Mouse (Mus musculus) cortical plate, adult 2 months (tissue): ENCODE results near the gene Cdh15. TPM values are rescaled to one million over a fixed set of nuclear protein-coding genes. Genes with fewer than 3 reads are reported as not detected.

ENCODE experiments used
- H3K27ac ChIP-seq: fragments of 200-500 bp; 2 replicates; pipeline ENCODE4 v1.5.1; 2012; ENCODE audit warnings: low read length, control low read depth, inconsistent platforms; ENCODE audit not compliant: insufficient read depth
- H3K4me1 ChIP-seq: fragments of 200-500 bp; 2 replicates; pipeline ENCODE4 v1.6.1; 2011; ENCODE audit warnings: low read length; ENCODE audit not compliant: control insufficient read depth, insufficient read depth
- H3K4me3 ChIP-seq: fragments of 200-500 bp; 2 replicates; pipeline ENCODE4 v1.5.1; 2011; ENCODE audit warnings: mild to moderate bottlenecking, low read length, control low read depth; ENCODE audit not compliant: insufficient read depth
- CTCF ChIP-seq: fragments of 200-500 bp; IDR thresholded peaks from 2 replicates; pipeline ENCODE4 v1.5.1; 2011; ENCODE audit warnings: mild to moderate bottlenecking, control low read depth, low read length; ENCODE audit not compliant: insufficient read depth; ENCODE audit errors: extremely low read depth
- POLR2A ChIP-seq: fragments of 200-500 bp; IDR thresholded peaks from 2 replicates; pipeline ENCODE4 v1.6.1; 2011; ENCODE audit warnings: mild to moderate bottlenecking, low read length, control low read depth; ENCODE audit not compliant: insufficient read depth; ENCODE audit errors: extremely low read depth
- polyA plus RNA-seq: library from polyadenylated mRNA; depleted of rRNA; stranded (reverse); fragments of >200 nt; gene quantifications from 2 replicates; pipeline ENCODE4 v1.2.3, GENCODE M21; 2012; rRNA removed

Cdh15 gene
- polyA plus RNA-seq, 1 experiment, result 1.1 TPM

DNA sequence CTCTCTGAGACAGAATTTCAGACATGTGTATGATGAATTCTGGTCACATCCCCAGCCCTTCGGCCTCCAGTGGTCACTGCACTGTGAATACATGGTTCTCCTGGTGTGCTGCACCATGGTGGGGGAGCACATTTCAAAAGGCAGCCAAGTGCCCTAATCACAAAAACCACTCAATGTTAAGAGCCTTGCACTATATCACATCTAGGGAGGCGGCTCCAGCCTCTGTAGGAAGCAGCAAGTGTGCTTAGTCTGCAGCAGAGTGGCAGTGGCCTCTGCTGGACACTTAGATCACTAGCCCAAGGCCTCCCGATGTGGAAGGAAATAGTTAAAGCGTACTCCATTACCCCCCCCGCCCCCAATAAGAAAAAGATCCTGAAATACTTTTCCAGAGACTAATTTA lies 51.3 kb downstream of the Cdh15 start:
- peaks cover 12% of the 10 kb centered on the region for H3K4me1 ChIP-seq
- H3K4me3 ChIP-seq, result no peak overlapping the region
- H3K27ac ChIP-seq, result no peak overlapping the region
- TF ChIP-seq POLR2A (no peak), CTCF (no peak)

DNA sequence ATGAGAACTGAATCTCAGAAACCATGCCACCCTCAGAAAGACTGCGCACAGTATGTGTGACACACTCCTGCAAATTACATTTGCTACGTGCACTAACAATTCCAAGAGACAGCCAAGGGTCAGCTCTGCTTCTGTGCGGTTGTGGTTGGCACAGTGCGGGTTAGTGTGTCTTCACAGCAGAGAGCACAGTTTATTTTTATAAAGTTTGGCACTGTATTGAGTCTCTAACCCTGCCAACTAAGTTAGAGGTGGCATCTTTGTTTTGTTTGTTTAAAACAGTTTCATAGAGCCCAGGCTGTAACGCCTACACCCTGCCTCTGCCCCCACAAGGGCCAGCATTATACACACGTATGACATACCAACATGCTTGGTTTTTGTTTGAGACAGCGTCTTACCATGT lies 53.7 kb downstream of the Cdh15 start:
- TF ChIP-seq POLR2A (no peak), CTCF (no peak)
- Histone ChIP-seq H3K27ac (no peak overlapping the region), H3K4me1 (peaks cover 18% of the 10 kb centered on the region), H3K4me3 (no peak overlapping the region)

DNA sequence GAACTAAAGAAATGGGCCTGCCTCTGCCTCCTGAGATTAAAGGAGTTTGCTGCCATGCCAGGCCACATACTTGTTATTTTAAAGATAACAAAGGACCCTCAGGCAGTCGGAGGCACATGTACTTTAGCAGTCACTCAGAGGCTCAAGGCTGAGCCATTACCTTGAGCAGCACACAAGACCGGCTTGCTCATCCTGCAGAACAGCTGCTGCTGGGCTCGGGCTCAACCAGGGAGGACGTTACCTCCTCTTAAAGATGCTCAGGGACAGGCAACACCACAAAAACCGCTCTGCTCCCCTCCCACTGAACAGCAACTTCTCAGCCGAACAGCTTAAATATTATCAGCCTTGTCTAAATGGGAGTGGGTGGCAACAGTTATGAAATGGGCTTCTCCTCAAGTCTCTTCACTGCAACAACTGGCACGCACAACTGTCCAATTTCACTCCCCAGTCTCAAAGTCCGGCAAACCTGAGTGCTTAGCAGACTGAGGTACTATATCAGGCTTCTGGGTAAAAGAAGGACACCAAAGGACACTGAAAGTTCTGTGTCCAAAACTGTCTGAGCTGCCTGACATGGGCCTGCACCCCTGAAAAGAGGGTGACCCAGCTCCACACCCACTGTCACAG lies 54.2 kb downstream of the Cdh15 start:
- Histone ChIP-seq H3K27ac (no peak overlapping the region), H3K4me1 (peaks cover 18% of the 10 kb centered on the region), H3K4me3 (no peak overlapping the region)
- TF ChIP-seq POLR2A (no peak), CTCF (no peak)

GRCm38 (mm10) chr8:122902581-122902980 lies 54.8 kb downstream of the Cdh15 start:
- H3K4me1 ChIP-seq, result peaks cover 18% of the 10 kb centered on the region
- no peak overlapping the region for H3K27ac ChIP-seq
- TF ChIP-seq POLR2A (no peak), CTCF (no peak)
- H3K4me3 ChIP-seq, result no peak overlapping the region

DNA sequence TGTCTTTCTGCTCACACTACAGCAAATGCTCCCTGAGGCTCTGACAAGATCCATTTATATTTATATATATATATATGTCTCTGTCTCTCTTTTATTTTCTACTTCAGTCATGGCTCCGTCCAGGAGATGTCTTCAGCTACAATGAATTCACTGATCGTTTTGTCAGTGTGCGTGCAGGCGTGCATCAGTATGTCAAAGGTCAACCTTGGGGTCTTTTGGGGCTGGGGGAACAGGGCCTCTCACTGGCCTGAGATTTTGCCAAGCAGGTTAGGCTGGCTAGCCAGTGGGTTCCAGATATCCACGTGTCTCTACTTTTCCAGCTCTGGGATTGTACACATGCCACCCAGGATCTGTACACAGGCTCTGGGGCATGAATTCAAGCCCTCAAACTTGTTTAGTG lies 55.2 kb downstream of the Cdh15 start:
- no peak for TF ChIP-seq POLR2A
- TF ChIP-seq CTCF, result no peak
- Histone ChIP-seq H3K4me3 (no peak overlapping the region), H3K4me1 (peaks cover 18% of the 10 kb centered on the region), H3K27ac (no peak overlapping the region)

- peaks cover 18% of the 10 kb centered on the region for H3K4me1 ChIP-seq
- no peak for TF ChIP-seq POLR2A
- TF ChIP-seq CTCF, result no peak
- H3K4me3 ChIP-seq, result no peak overlapping the region
- H3K27ac ChIP-seq, result no peak overlapping the region
These were observed 56.7 kb downstream of the Cdh15 start for GRCm38 (mm10) chr8:122904496-122904895.

- Histone ChIP-seq H3K4me1 (peaks cover 18% of the 10 kb centered on the region), H3K27ac (no peak overlapping the region), H3K4me3 (no peak overlapping the region)
- TF ChIP-seq POLR2A (no peak), CTCF (no peak)
These were observed 57.6 kb downstream of the Cdh15 start for GRCm38 (mm10) chr8:122905346-122905745.

DNA sequence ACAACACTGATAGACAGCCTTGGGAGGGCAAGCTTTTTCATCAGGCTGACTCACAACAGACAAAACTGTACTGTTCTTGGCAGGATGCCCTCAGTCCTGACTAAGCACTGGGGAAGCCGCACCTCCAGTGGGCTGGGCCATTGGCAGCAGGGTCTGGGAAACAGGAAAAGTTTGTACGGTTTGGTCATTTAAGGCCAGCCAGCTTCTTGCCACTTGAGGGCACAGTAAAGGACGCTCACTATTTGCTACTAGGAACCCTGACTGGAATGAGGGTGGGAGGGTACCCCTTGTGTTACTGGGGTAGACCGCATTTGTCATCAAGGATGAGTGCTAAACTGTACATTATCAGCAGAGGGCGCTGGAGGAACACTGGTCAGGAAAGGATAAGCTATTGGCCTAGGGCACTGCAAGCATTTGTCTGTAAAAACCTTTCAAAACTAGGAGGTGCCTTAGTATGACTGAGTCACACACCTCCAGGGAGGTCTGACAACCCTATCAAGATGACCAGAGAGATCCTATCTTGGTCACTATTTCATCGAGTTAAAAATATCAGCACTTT lies 58.8 kb downstream of the Cdh15 start:
- peaks cover 12% of the 10 kb centered on the region for H3K4me1 ChIP-seq
- TF ChIP-seq CTCF (peak; percentile 93), POLR2A (no peak)
- no peak overlapping the region for H3K4me3 ChIP-seq
- H3K27ac ChIP-seq, result peak overlapping the region; percentile 31

GRCm38 (mm10) chr8:122912150-122912549 lies 64.4 kb downstream of the Cdh15 start:
- Histone ChIP-seq H3K27ac (no peak overlapping the region), H3K4me1 (peaks cover 5% of the 10 kb centered on the region), H3K4me3 (no peak overlapping the region)
- TF ChIP-seq CTCF, result no peak
- TF ChIP-seq POLR2A, result no peak

DNA sequence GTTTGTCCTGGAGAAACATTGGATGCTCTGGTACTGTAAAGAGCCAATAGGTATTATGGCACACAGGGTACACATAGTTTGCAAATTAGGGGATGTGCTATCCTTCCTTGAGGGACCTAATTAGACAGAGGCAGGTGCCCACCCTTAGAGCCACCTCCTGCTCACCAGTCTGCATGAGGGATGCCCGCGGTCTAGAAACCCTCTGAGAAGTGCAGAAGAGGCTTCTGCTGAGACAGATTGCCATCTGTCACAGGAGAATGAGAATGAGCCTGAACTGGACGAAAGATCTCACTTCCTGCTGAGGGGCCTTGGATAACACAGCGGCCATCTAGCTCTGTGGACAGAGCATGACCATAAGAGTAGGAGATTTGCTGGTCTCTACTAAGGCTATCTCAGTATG lies 65.1 kb downstream of the Cdh15 start:
- Histone ChIP-seq H3K4me1 (peaks cover 9% of the 10 kb centered on the region), H3K27ac (no peak overlapping the region), H3K4me3 (no peak overlapping the region)
- no peak for TF ChIP-seq POLR2A
- no peak for TF ChIP-seq CTCF

- no peak overlapping the region for H3K4me3 ChIP-seq
- H3K4me1 ChIP-seq, result peaks cover 19% of the 10 kb centered on the region
- TF ChIP-seq POLR2A (no peak), CTCF (no peak)
- H3K27ac ChIP-seq, result no peak overlapping the region
These were observed 69.0 kb downstream of the Cdh15 start for GRCm38 (mm10) chr8:122916766-122917165.

Other genes starting within 250 kb of the Cdh15 start
- gene Galns, start 236.5 kb upstream of the Cdh15 start, polyA plus RNA-seq, result 7.2 and 8.8 TPM in 2 replicates
- 133 and 157 TPM in 2 replicates for gene Trappc2l, start 236.3 kb upstream of the Cdh15 start, polyA plus RNA-seq
- not detected in 2 replicates for gene Pabpn1l, start 225.2 kb upstream of the Cdh15 start, polyA plus RNA-seq
- gene Cbfa2t3, start 148.9 kb upstream of the Cdh15 start, polyA plus RNA-seq, result 8.6 and 9.1 TPM in 2 replicates
- gene Acsf3, start 72.5 kb upstream of the Cdh15 start, polyA plus RNA-seq, result 21.8 and 23.0 TPM in 2 replicates
- 99.7 and 106 TPM in 2 replicates for gene Ankrd11, start 194.3 kb downstream of the Cdh15 start, polyA plus RNA-seq
- gene Spg7, start 215.0 kb downstream of the Cdh15 start, polyA plus RNA-seq, result 76.9 and 93.5 TPM in 2 replicates